16 mouse cellular contexts compared by ENCODE assay signal in the genomic region with DNA sequence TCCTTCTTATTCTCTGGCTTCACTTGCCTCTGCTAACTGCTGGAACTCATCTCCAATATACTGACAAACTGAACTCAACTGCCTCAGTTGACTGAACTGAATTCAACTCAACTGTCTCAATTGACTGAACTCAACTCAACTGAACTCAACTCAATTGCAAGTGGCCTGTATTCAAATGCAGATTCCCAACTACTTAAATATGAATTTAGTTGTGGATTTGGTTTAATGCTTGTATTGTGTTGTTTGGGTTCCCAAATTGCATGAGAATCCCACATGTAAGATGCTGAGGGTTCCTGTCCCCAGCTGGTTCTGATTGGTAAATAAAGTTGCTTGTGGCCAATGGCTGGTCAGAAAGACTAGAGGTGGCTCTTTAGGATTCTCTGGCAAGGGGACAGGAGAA.
"Had no signal": no experiment of that assay in that cellular context is flagged by ENCODE, and none has a peak within 500 bp of the region (broad histone marks: within the 10 kb centered on the region; RNA-seq: fewer than 3 reads in every experiment).

No protein-coding gene starts in this region.

- H3K4me1 ChIP-seq: lung, embryonic 15.5 days; megakaryocyte, embryonic 14.5 days; midbrain, embryonic 13.5 days; midbrain, embryonic 15.5 days; neural tube, embryonic 12.5 days; stomach, embryonic 15.5 days had no signal

- ATAC-seq: lung, postnatal 0 days; midbrain, embryonic 13.5 days; midbrain, embryonic 15.5 days had no signal

- H3K4me3 ChIP-seq: lung, embryonic 15.5 days; megakaryocyte, embryonic 14.5 days; midbrain, embryonic 13.5 days; midbrain, embryonic 15.5 days; neural tube, embryonic 12.5 days; stomach, embryonic 15.5 days had no signal

- DNase-seq: lung, adult 2 months; lung, postnatal 14 days; lung, postnatal 36 days; right cerebral cortex, postnatal 14 days; thymus, adult 2 months; thymus, postnatal 25 days; thymus, postnatal 4 days had no signal

- H3K27ac ChIP-seq: lung, embryonic 15.5 days; macrophage; midbrain, embryonic 13.5 days; midbrain, embryonic 15.5 days; neural tube, embryonic 12.5 days; stomach, embryonic 15.5 days; stomach, postnatal 0 days had no signal

- H3K9me3 ChIP-seq: lung, embryonic 15.5 days; midbrain, embryonic 13.5 days; midbrain, embryonic 15.5 days; neural tube, embryonic 12.5 days; stomach, embryonic 15.5 days had no signal

- H3K9ac ChIP-seq: lung, embryonic 15.5 days; midbrain, embryonic 13.5 days; midbrain, embryonic 15.5 days; neural tube, embryonic 12.5 days; stomach, embryonic 15.5 days had no signal

- H3K36me3 ChIP-seq: lung, embryonic 15.5 days; midbrain, embryonic 13.5 days; midbrain, embryonic 15.5 days; neural tube, embryonic 12.5 days; stomach, embryonic 15.5 days had no signal
